Mouse (Mus musculus) olfactory bulb, adult 2 months (tissue): ENCODE data around the gene Plbd2.

ENCODE experiments used
- CTCF ChIP-seq: fragments of 200-500 bp; IDR thresholded peaks from 2 replicates; pipeline ENCODE4 v1.5.1; 2012; ENCODE audit warnings: low read depth, mild to moderate bottlenecking, low read length, moderate library complexity; ENCODE audit not compliant: insufficient read depth
- POLR2A ChIP-seq: fragments of 200-500 bp; IDR thresholded peaks from 2 replicates; pipeline ENCODE4 v1.6.1; 2012; ENCODE audit warnings: mild to moderate bottlenecking, low read depth, low read length, moderate library complexity; ENCODE audit not compliant: insufficient read depth

- TF ChIP-seq CTCF (no peak), POLR2A (no peak)
These were observed 716 bp downstream of the Plbd2 start for GRCm38 (mm10) chr5:120502675-120503143.
